In the genomic region with DNA sequence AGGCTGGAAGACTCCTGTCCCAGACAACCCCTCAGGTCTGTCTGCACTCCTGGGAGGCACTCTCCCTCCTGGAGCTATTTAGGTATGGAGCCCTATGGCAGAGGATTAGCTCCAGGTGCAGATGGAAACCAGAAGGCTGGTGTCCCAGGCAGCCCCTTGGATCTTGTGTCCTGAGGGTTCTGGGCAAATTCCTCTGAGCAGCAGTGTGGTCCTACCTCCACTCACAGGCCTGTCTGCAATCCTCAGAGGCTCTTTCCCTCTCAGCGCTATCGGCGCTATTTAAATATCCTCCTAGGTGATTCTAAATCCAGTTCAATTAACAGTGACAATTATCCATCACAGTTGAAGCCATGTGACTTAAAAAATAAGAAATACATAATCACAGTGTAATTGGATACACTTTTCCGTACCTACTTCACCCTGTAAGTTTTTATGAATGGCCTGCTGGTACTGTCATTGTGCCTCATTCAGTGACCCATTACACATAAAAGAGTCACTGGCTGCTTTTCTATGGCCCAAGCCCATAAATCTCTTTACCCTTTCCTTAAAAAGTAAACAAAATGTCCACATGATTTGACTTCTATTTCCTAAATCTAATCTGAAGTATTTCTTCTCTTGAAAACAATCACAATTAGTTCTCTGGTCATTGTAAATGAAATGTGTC, we compare ENCODE assay signal across 26 mouse cellular contexts.
"Had no signal": no experiment of that assay in that cellular context is flagged by ENCODE, and none has a peak within 500 bp of the region (broad histone marks: within the 10 kb centered on the region; RNA-seq: fewer than 3 reads in every experiment).

No protein-coding gene starts in this region.

- H3K9me3 ChIP-seq: heart, embryonic 10.5 days; hindbrain, embryonic 10.5 days; hindbrain, embryonic 12.5 days; intestine, embryonic 15.5 days; limb, embryonic 10.5 days; limb, embryonic 12.5 days; liver, embryonic 13.5 days; liver, embryonic 15.5 days had no signal

- H3K4me2 ChIP-seq: heart, embryonic 12.5 days; hindbrain, embryonic 12.5 days; hindbrain, embryonic 14.5 days; intestine, embryonic 15.5 days; limb, embryonic 12.5 days; liver, embryonic 11.5 days; liver, embryonic 13.5 days; liver, embryonic 15.5 days had no signal

- ATAC-seq: hindbrain, embryonic 16.5 days; inflammation-experienced regulatory T-cells, adult 6 months; intestine, embryonic 15.5 days; intestine, postnatal 0 days had no signal

- H3K27ac ChIP-seq: gastrocnemius, adult 2 months; heart, embryonic 10.5 days; hindbrain, embryonic 10.5 days; hindbrain, embryonic 12.5 days; hindbrain, embryonic 14.5 days; intestine, embryonic 15.5 days; layer of hippocampus, adult 2 months; left cerebral cortex, adult 2 months; limb, embryonic 10.5 days; limb, embryonic 12.5 days; liver, embryonic 13.5 days; liver, embryonic 15.5 days had no signal

- H3K4me1 ChIP-seq: heart, embryonic 10.5 days; heart, embryonic 12.5 days; hindbrain, embryonic 10.5 days; hindbrain, embryonic 12.5 days; intestine, embryonic 15.5 days; limb, embryonic 10.5 days; limb, embryonic 12.5 days; liver, embryonic 13.5 days; liver, embryonic 15.5 days had no signal

- H3K9ac ChIP-seq: heart, embryonic 12.5 days; hindbrain, embryonic 12.5 days; hindbrain, embryonic 14.5 days; intestine, embryonic 15.5 days; limb, embryonic 12.5 days; liver, embryonic 13.5 days; liver, embryonic 15.5 days had no signal

- H3K4me3 ChIP-seq: gastrocnemius, adult 2 months; heart, embryonic 10.5 days; heart, embryonic 12.5 days; hindbrain, embryonic 10.5 days; hindbrain, embryonic 12.5 days; intestine, embryonic 15.5 days; layer of hippocampus, adult 2 months; left cerebral cortex, adult 2 months; limb, embryonic 10.5 days; limb, embryonic 12.5 days; liver, embryonic 13.5 days; liver, embryonic 15.5 days had no signal

- H3K27me3 ChIP-seq: heart, embryonic 12.5 days; hindbrain, embryonic 12.5 days; intestine, embryonic 15.5 days; limb, embryonic 12.5 days; liver, embryonic 13.5 days; liver, embryonic 15.5 days had no signal

- H3K36me3 ChIP-seq: heart, embryonic 10.5 days; heart, embryonic 12.5 days; hindbrain, embryonic 10.5 days; hindbrain, embryonic 12.5 days; intestine, embryonic 15.5 days; limb, embryonic 10.5 days; limb, embryonic 12.5 days; liver, embryonic 13.5 days; liver, embryonic 15.5 days had no signal

- DNase-seq: gastrocnemius, adult 2 months; gastrocnemius, postnatal 10 days; gastrocnemius, postnatal 25 days; heart, adult 18-20 months; heart, postnatal 10 days; heart, postnatal 4 days; kidney, adult 18-20 months; kidney, adult 9 months; kidney, postnatal 36 days; liver; liver, embryonic 13.5 days had no signal
